Mouse (Mus musculus) right cerebral cortex, postnatal 14 days (tissue): ENCODE measurements at regions not wholly inside any gene's neighbourhood (a gene's known extent, or its start where the extent isn't known, plus 50 kb on each side); places are given as distances from the start of the nearest gene placed in this dataset.

Experiments
- DNase-seq: peaks from one replicate; pipeline ENCODE4 v3.0.0; 2022

- DNase-seq: no peak
Measured at GRCm38 (mm10) chr17:83958706-83959105, 110.9 kb upstream of the Haao start.

DNA sequence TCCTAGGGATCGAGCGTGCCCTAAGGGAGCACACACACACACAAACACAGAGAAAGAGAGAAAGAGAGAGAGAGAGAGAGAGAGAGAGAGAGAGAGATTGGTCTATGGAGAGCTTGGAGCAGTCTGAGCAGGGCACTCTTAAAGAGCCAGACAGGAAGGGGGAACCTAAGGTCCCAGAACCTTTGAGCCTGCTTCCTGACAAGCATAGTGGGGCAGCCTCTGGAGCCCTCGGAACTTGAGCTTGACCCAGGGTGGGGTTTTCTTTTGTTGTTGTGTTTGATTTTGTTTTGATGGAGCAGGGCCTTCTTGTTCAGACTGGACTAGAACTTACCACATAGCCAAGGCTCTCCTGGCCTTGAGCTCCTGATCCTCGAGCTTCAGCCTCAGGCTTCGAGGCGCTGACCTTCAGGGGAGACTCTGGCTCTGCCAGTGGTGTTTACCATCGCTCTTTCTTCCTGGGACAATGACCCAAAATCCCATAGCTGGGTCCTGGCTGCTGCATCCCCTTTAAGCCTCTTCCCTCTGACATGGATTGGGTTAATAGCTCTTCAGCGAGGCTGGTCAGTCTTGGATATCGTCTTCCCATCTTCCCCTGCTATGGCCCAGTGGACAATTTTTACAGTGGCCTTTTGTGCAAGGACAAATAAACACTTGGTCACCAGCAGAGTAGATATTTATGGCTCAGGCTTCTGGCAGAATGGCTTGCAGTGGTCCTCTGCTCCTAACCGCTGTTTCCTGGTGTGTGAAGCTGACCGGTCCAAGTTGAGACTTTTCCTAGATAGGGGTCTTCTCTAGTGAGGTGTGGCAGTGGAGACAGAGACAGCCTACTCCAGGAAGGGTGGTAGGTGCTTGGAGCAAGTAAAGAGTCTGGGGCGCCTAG is 110.1 kb upstream of the Haao start:
- no peak for DNase-seq

GRCm38 (mm10) chr17:83956821-83957565 is 109.2 kb upstream of the Haao start:
- DNase-seq: no peak

DNA sequence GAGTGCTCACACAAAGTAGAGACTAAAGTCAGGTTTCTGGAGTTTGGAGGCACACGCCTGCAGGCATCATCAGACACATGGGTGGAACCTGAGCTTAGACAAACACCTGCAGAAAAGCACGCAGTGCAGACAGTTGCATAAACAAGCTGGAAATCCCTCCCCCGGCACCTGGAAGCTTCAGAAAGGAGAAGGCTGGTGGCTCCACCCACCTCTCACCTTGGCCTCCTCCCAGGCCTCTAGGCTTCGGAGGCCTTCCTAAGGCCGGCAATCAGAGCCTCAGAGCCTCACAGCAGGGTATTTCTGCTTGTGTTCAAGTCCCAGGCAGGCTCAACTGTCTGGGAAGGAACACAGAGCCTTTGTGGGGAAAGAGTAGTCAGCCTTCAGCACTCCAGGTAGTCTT is 108.2 kb upstream of the Haao start:
- no peak for DNase-seq

DNA sequence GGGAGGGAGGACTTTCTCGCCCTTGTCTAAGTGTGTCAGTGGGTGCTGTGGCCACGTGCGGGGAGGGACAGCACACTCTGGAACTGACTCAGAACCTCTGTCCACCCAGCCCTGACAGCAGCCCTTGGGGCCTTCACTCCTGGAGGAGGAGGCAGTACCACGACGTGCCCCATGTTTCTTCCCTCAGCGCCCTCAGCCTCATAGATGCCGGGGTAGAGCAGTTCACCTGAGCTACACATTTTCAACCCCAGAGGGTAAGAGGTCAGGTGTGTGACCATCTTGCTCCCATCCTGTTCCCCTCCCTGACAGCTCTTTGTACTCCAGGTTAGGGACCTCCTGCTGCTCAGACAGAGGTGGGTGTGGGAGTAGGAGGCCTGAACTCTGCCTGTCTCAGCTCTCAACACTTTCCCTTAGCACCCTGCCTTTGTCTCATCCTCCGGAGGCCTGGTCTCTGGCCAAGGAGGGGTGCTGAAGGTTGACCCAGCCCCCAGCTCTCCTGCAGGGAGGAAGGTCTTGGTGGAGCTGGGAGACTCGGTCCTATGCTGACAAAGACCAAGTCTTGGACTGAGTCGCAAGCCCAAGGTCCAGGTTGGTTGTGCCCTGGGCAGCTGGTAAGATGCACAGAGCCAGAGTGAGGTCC is 107.4 kb upstream of the Haao start:
- DNase-seq: no peak

DNA sequence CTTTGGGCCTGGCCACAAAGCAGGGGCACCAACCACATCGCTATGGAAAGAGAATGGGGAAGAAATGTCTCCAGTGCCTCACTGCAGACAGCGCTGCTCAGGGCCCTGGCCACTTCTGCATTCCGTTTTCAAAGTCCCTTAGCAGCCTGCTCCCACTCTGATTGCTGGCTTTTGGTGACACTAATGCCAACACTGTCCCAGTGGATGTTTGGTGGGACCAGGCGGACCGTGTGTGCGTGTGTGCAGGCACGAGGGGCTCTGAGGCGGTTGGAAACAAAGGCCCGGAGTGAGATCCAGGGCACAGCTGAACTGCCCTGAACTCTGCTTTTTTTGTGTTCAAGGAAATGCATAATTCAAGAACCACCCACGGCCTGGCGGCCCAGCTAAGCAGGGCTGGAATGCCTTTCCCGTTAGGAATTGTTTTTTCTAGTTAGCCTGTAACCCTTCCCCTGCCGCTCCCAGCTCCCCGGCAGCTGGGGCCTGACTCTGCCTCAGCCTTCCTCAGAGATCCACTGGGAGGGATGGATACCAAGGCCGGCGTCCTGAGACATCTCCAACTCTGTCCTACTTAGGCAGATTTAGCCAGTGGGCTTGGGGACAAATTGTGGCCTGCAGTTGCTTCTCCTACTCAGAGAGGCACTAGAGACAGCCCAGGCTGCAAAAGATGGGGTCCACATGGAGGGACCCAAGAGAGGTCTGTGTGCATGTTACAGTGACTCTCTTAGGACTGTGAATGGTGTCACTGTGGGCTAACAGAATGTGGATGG is 106.7 kb upstream of the Haao start:
- peak; percentile 43 for DNase-seq

GRCm38 (mm10) chr17:83953656-83954055 is 105.9 kb upstream of the Haao start:
- DNase-seq: no peak

- DNase-seq: no peak
Measured at GRCm38 (mm10) chr17:83946718-83947117, 99.0 kb upstream of the Haao start.

- DNase-seq: no peak
Measured at GRCm38 (mm10) chr17:83939344-83939743, 91.6 kb upstream of the Haao start.

- peak; percentile 56 for DNase-seq
Measured at GRCm38 (mm10) chr17:83938671-83939244, 91.0 kb upstream of the Haao start.

- DNase-seq: peak; percentile 48
Measured at GRCm38 (mm10) chr17:83937576-83937975, 89.8 kb upstream of the Haao start.

- no peak for DNase-seq
Measured at GRCm38 (mm10) chr17:83936677-83937076, 88.9 kb upstream of the Haao start.

- DNase-seq: no peak
Measured at GRCm38 (mm10) chr17:83935969-83936368, 88.2 kb upstream of the Haao start.

- no peak for DNase-seq
Measured at GRCm38 (mm10) chr17:83935232-83935631, 87.5 kb upstream of the Haao start.

GRCm38 (mm10) chr17:83933743-83934142 is 86.0 kb upstream of the Haao start:
- DNase-seq: no peak

DNA sequence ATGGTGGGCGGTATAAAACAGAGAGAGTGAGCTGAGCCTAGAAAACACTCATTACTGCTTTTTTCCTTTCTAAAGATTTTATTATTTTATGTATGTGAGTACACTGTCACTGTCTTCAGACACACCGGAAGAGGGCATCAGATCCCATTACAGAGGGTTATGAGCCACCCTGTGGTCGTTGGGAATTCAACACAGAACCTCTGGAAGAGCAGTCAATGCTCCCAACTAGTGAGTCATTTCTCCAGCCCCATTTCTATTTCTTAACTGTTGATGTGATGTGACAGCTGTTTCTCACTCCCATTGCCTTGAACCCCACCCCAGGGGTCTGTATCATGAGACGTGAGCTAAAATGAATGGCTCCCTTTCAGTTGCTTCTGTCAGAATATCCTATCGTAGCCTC is 82.6 kb upstream of the Haao start:
- DNase-seq: no peak

DNA sequence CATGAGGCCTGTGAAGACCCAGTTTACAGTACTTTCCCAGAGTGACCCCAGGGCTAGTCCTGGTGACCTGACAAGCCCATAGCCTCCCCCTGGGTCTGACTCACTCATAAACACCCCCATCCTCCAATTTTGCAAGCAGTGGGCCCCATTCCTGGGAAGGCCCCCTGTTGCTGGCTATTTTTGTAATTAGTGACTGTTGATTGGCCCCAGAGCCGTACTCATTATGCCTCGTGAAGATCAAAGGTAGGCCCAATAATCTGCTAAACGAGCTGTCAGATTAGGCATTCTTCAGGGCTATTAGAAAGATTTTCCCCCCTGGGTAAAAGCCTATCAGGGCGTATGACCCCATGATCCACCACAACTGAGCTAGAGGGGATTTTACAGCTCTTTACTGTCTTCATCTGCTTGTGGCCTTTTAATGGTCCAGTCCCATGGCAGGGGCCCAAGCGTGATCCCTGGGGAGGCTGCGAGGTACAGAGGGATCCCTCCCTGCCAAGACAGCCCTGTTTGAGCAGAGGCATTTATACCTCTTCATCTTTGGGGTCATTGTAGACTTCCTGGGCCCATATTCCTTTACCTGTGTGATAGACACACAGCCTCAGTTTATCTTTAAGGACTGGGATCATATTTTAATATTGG is 80.1 kb upstream of the Haao start:
- no peak for DNase-seq

- no peak for DNase-seq
Measured at GRCm38 (mm10) chr17:83924259-83924922, 76.6 kb upstream of the Haao start.

GRCm38 (mm10) chr17:83920894-83921293 is 73.1 kb upstream of the Haao start:
- no peak for DNase-seq

GRCm38 (mm10) chr17:83920225-83920624 is 72.5 kb upstream of the Haao start:
- no peak for DNase-seq

GRCm38 (mm10) chr17:83918413-83919139 is 70.8 kb upstream of the Haao start:
- DNase-seq: no peak
